Mouse (Mus musculus) stomach, postnatal 0 days (tissue): Measurements from ENCODE around the gene Satb1.

Source experiments
- CTCF ChIP-seq: IDR thresholded peaks from 2 replicates; pipeline ENCODE4 v1.5.1; 2016; ENCODE audit warnings: antibody characterized with exemption, low read depth, mild to moderate bottlenecking, moderate library complexity
- EP300 ChIP-seq: optimal IDR thresholded peaks from 2 replicates; pipeline ENCODE3; 2016; ENCODE audit warnings: antibody characterized with exemption

DNA sequence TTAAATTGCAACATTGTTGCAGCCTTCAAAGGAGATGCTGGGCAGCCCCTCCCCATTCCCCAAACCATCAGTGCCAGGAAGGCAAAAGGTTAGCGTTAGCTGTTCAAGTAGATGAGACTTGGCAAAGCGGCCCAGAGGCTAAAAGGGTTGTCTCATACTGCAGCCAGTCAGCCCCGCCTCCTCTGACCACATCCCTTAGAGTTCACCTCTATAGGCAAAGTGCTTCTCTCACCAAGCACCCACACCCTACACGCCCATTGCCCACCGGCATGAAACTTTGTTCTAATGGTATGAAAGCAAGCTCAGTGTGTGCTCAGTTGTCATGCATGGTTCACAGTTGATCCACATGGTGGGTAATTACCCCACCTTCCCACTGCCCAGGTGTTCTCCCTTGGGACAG, 43.4 kb upstream of the Satb1 start:
- TF ChIP-seq CTCF (no peak), EP300 (no peak)
